Mouse (Mus musculus): ENCODE data around the gene Olfr1380.
"Not testable (repeated sequence)": the region's sequence is repeated elsewhere in the genome, so short reads cannot be mapped to it uniquely, and the experiment has no call there.

GRCm38 (mm10) chr11:49554033-49554432 lies 2.6 kb upstream of the Olfr1380 start:
- TF ChIP-seq POLR2A (IDR thresholded peaks at IDR 0.05; ENCODE audit: low read depth, low read length); CTCF (IDR thresholded peaks at IDR 0.05; ENCODE audit: extremely low read depth, insufficient read length, insufficient replicate concordance, low read depth, low read length): not testable (repeated sequence)

Measured in small intestine, adult 2 months (tissue).